Mouse (Mus musculus): ENCODE results near the gene Gh. TPM values are rescaled to one million over a fixed set of nuclear protein-coding genes. Genes with fewer than 3 reads are reported as not detected.
"Not testable (repeated sequence)": the region's sequence is repeated elsewhere in the genome, so short reads cannot be mapped to it uniquely, and the experiment has no call there.

Gh gene
- polyA plus RNA-seq (2015; fragmentation: Nextera tagmentation; extraction: Ambion mirVana) = not detected in 2 replicates

- no peaks in the 10 kb centered on the region for H3K9me3 ChIP-seq
- H3K4me1 ChIP-seq (replicated peaks) = no peaks in the 10 kb centered on the region
- H3K27ac ChIP-seq (replicated peaks) = no peak within 1 kb of the TSS
- 84% methylated on average over 9 of the region's 9 CpGs for WGBS
- no peak within 1 kb of the TSS for H3K9ac ChIP-seq
- H3K4me2 ChIP-seq = no peak within 1 kb of the TSS
- no peaks in the 10 kb centered on the region for H3K36me3 ChIP-seq
- ATAC-seq (ENCODE audit: low FRiP score, low read depth) = no peak
- no peak within 1 kb of the TSS for H3K4me3 ChIP-seq
- H3K27me3 ChIP-seq = no peaks in the 10 kb centered on the region
Observed at GRCm38 (mm10) chr11:106301765-106302164, at the start of gene Gh. Gh (minus strand) TSS chr11:106301865.

DNA sequence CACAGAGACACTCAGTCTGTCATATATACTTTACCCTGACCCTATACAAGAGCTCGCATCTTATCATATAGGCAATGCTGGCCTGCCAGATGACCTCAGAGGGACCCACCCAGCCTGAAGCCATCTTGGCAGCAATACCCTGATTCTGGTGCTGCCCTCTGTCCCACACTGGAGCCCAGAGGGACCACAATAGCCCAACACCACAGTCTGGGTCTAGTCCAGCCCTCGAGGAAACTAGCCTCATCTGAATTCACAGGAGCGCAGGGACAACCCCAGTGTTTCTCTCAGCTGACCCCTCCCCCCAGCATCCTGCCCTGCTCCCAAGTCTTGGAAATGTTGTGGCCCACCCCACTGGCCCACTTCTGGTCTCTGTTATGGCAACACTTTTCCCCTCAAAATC lies 49.6 kb upstream of the Gh start:
- ATAC-seq (ENCODE audit: low FRiP score, low read depth) = no peak
- Histone ChIP-seq H3K27me3 (no peaks in the 10 kb centered on the region), H3K9ac (no peak overlapping the region), H3K9me3 (no peaks in the 10 kb centered on the region), H3K4me2 (no peak overlapping the region), H3K4me1 (replicated peaks) (no peaks in the 10 kb centered on the region), H3K36me3 (no peaks in the 10 kb centered on the region), H3K27ac (replicated peaks) (no peak overlapping the region), H3K4me3 (no peak overlapping the region)
- WGBS = 68% methylated on average over 3 of the region's 3 CpGs

DNA sequence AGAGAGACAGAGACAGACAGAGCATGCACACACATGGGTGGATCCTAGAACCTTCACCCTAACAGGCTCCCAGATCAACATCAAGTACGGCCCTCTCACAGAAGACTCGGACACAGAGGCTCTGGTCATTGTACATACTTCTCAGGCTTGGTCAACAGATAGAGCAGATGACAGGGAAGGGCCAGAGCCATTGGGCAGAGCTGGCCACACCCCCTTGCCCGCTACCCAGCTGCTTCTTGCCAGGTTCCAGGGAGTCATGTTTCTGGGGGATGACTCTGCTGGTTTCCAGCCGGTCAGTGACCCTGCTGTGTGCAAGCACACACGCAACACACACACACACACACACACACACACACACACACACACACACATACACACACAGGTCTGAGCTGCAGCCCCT lies 49.2 kb upstream of the Gh start:
- Histone ChIP-seq H3K4me2 (no peak overlapping the region), H3K4me1 (replicated peaks) (no peaks in the 10 kb centered on the region), H3K27me3 (no peaks in the 10 kb centered on the region), H3K4me3 (no peak overlapping the region), H3K36me3 (no peaks in the 10 kb centered on the region), H3K27ac (replicated peaks) (no peak overlapping the region), H3K9ac (no peak overlapping the region), H3K9me3 (no peaks in the 10 kb centered on the region)
- WGBS = 55% methylated on average over 5 of the region's 5 CpGs
- ATAC-seq (ENCODE audit: low FRiP score, low read depth) = no peak

DNA sequence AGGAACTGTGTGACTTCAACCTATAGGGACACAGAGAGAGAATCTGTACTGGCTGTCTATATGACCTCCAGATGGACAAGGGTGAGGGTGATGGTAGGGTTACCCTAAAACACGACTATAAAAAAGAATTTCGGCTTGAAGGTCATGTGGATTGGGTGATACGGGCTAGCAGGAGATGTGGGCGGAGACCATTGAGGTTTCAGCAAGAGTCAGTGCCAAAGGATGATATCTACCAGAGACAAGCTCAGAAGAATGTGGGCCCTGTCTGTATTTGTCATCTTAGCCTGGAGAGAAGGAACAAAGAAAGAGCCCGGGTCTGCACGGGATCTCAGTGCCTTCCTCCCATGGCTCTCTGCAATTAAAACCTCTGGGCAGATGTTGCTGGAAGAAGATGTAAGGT lies 48.1 kb upstream of the Gh start:
- H3K9ac ChIP-seq = no peak overlapping the region
- H3K9me3 ChIP-seq = no peaks in the 10 kb centered on the region

DNA sequence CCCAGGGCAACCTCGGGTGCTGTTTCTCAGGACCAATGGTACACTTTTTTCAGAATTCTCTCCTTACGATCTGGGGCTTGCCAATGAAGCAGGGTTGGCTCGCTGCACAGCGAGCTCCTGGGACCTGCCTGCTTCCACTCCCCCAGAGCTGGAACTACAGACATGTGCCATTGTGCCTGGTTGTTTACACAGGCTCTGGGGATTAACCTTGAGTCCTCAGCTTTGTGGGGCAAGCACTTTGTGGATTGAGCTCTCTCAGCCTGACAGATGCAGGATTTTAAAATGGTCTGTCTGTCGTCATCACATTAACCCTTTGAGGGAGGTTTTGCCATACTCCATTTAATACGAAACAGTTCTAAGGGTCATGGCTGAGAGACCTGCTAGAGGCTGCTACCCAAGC lies 43.2 kb upstream of the Gh start:
- ATAC-seq (ENCODE audit: low FRiP score, low read depth) = no peak
- 59% methylated on average over 6 of the region's 6 CpGs for WGBS
- Histone ChIP-seq H3K4me1 (replicated peaks) (no peaks in the 10 kb centered on the region), H3K4me2 (no peak overlapping the region), H3K27ac (replicated peaks) (no peak overlapping the region), H3K4me3 (no peak overlapping the region), H3K9me3 (no peaks in the 10 kb centered on the region), H3K27me3 (no peaks in the 10 kb centered on the region), H3K9ac (no peak overlapping the region), H3K36me3 (no peaks in the 10 kb centered on the region)

More for the DNA sequence above, 48.1 kb upstream of the Gh start:
- ATAC-seq (ENCODE audit: low FRiP score, low read depth) = no peak
- H3K27ac ChIP-seq (replicated peaks) = no peak overlapping the region
- no peak overlapping the region for H3K4me2 ChIP-seq
- 88% methylated on average over 6 of the region's 6 CpGs for WGBS
- H3K4me1 ChIP-seq (replicated peaks) = no peaks in the 10 kb centered on the region
- H3K4me3 ChIP-seq = no peak overlapping the region
- H3K27me3 ChIP-seq = no peaks in the 10 kb centered on the region
- no peaks in the 10 kb centered on the region for H3K36me3 ChIP-seq

DNA sequence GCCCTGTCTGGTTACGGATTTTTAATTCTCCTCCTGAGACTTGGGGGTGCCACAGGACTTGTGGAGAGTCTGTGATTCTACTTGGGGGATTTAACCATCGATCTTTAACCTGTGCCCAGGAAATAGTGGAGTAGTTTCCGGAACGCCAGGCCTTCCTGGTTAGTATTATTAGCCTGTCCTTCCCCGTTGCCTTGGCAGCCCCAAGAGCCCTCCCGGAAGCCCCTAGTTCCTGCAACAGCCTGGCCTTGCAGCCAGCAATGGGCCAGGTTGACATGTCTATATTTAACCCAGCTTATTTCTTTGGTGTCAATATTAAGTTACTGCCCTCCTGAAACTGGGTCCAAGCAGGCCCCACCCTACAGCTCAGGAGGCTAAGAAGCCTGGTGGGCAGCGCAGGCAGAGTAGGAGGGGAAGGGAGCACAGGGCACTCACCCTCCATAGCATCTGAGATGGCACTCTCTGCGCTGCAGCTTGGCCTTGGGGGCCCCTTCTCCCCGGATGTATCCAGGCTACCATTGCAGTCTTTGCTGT lies 39.4 kb upstream of the Gh start:
- no peak overlapping the region for H3K4me2 ChIP-seq
- WGBS = 85% methylated on average over 9 of the region's 9 CpGs
- H3K27me3 ChIP-seq = no peaks in the 10 kb centered on the region
- no peak for ATAC-seq (ENCODE audit: low FRiP score, low read depth)
- no peak overlapping the region for H3K4me3 ChIP-seq
- no peak overlapping the region for H3K9ac ChIP-seq
- H3K4me1 ChIP-seq (replicated peaks) = no peaks in the 10 kb centered on the region
- no peaks in the 10 kb centered on the region for H3K36me3 ChIP-seq
- no peaks in the 10 kb centered on the region for H3K9me3 ChIP-seq
- no peak overlapping the region for H3K27ac ChIP-seq (replicated peaks)

- WGBS = 84% methylated on average over 4 of the region's 4 CpGs
- H3K4me3 ChIP-seq; H3K4me1 ChIP-seq (replicated peaks); H3K27ac ChIP-seq (replicated peaks); H3K4me2 ChIP-seq; H3K36me3 ChIP-seq; H3K27me3 ChIP-seq; H3K9ac ChIP-seq; ATAC-seq (ENCODE audit: low FRiP score, low read depth); H3K9me3 ChIP-seq: not testable (repeated sequence)
Observed at GRCm38 (mm10) chr11:106339323-106339722, 37.7 kb upstream of the Gh start.

GRCm38 (mm10) chr11:106338870-106339269 lies 37.2 kb upstream of the Gh start:
- WGBS = 80% methylated on average over 7 of the region's 7 CpGs
- Histone ChIP-seq H3K4me1 (replicated peaks) (no peaks in the 10 kb centered on the region), H3K9me3 (no peaks in the 10 kb centered on the region), H3K27ac (replicated peaks) (no peak overlapping the region), H3K4me3 (no peak overlapping the region), H3K9ac (no peak overlapping the region), H3K4me2 (no peak overlapping the region), H3K36me3 (no peaks in the 10 kb centered on the region), H3K27me3 (no peaks in the 10 kb centered on the region)
- ATAC-seq (ENCODE audit: low FRiP score, low read depth) = no peak

GRCm38 (mm10) chr11:106338029-106338428 lies 36.4 kb upstream of the Gh start:
- 83% methylated on average over 5 of the region's 5 CpGs for WGBS
- no peaks in the 10 kb centered on the region for H3K9me3 ChIP-seq
- no peak overlapping the region for H3K27ac ChIP-seq (replicated peaks)
- H3K27me3 ChIP-seq = no peaks in the 10 kb centered on the region
- no peak overlapping the region for H3K4me3 ChIP-seq
- no peak overlapping the region for H3K4me2 ChIP-seq
- H3K36me3 ChIP-seq = no peaks in the 10 kb centered on the region
- ATAC-seq (ENCODE audit: low FRiP score, low read depth) = no peak
- H3K9ac ChIP-seq = no peak overlapping the region
- no peaks in the 10 kb centered on the region for H3K4me1 ChIP-seq (replicated peaks)

DNA sequence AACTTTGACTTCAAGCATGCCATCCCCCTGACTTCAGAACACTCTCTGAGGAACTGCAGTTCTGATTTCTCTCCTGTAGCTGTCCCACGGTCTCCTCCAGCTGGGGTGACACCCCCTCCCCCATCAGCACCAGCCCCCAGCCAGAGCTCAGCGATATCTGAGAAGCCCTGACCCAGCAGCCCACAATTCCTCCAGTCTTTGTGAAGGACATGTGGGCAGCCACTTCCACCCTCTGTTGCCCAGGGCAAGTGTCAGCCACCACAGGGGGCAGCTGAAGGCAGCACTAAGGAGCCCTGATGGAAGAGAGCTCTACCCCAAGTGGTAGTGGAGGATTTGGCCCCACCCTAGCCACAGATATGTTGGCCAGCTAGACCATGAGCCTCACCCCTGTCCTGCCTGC lies 32.4 kb upstream of the Gh start:
- no peaks in the 10 kb centered on the region for H3K27me3 ChIP-seq
- H3K9ac ChIP-seq = no peak overlapping the region
- no peak overlapping the region for H3K27ac ChIP-seq (replicated peaks)
- no peaks in the 10 kb centered on the region for H3K4me1 ChIP-seq (replicated peaks)
- no peaks in the 10 kb centered on the region for H3K9me3 ChIP-seq
- H3K36me3 ChIP-seq = no peaks in the 10 kb centered on the region
- 16% methylated on average over 2 of the region's 2 CpGs for WGBS
- no peak overlapping the region for H3K4me3 ChIP-seq
- no peak overlapping the region for H3K4me2 ChIP-seq
- no peak for ATAC-seq (ENCODE audit: low FRiP score, low read depth)

DNA sequence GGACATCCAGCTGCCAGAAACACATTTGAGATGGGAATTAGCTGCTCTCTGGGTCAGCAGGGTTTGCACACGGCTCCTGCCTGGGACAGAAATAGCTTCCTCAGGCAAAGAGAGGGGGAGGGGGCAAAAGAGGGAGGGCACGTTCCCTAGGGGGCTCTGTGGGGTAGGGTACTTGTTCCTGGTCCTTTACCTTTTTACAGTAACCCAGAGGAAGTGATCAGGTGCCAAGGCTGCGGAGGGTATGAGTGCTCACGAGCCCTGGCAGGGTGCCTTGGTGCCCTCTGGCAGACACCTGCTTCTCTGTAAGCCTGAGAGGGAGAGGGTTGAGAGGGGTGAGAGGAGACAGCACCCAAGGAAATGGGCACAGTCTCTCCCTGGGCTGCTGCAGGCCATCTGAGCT lies 30.8 kb upstream of the Gh start:
- Histone ChIP-seq H3K4me1 (replicated peaks) (no peaks in the 10 kb centered on the region), H3K4me3 (no peak overlapping the region), H3K4me2 (no peak overlapping the region), H3K27ac (replicated peaks) (no peak overlapping the region), H3K9me3 (no peaks in the 10 kb centered on the region), H3K27me3 (no peaks in the 10 kb centered on the region), H3K36me3 (no peaks in the 10 kb centered on the region), H3K9ac (no peak overlapping the region)
- 44% methylated on average over 4 of the region's 4 CpGs for WGBS
- no peak for ATAC-seq (ENCODE audit: low FRiP score, low read depth)

DNA sequence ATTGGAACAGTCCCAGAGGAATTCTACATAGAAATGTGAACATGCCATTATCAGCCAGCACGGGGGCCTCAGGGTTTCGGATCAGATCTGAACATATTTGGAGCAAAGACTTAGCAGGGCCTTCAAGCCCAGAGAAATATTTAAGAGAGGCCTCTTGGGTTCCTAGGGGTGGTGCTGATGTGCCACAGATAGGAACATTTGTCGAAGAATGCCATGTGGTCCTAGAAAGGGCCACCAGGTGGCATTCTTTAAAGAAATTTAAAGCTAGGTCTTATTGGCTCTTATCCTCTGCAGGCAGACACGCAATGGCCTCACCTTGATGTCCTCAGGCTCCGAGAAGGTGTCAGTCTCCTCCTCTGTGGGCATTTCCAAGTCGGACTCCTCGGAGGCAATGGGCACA lies 28.0 kb upstream of the Gh start:
- ATAC-seq (ENCODE audit: low FRiP score, low read depth) = no peak
- Histone ChIP-seq H3K4me2 (no peak overlapping the region), H3K27ac (replicated peaks) (no peak overlapping the region), H3K36me3 (no peaks in the 10 kb centered on the region), H3K4me3 (no peak overlapping the region), H3K9me3 (no peaks in the 10 kb centered on the region), H3K9ac (no peak overlapping the region), H3K4me1 (replicated peaks) (no peaks in the 10 kb centered on the region), H3K27me3 (no peaks in the 10 kb centered on the region)
- WGBS = 73% methylated on average over 7 of the region's 7 CpGs

DNA sequence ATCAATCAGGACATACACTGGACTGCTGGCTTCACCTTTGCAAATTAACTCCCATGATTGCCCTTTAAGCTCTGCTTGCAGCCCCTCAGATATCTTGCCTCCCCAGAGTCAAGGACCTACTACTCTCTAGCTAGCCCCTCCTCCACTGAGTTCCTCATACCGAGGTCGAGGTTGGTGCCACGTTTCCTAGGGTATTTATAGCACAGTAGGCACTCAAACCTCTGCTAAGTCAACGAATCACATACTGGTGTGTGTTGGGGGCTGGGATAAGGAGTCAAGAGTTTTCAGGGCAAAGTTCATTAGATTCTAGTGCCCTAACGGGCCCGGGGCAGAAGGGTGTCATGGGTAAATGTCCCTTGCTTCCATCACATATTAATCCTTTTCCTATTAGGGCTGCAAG lies 27.5 kb upstream of the Gh start:
- no peak for ATAC-seq (ENCODE audit: low FRiP score, low read depth)
- no peaks in the 10 kb centered on the region for H3K4me1 ChIP-seq (replicated peaks)
- H3K4me3 ChIP-seq = no peak overlapping the region
- no peaks in the 10 kb centered on the region for H3K27me3 ChIP-seq
- H3K27ac ChIP-seq (replicated peaks) = no peak overlapping the region
- no peak overlapping the region for H3K9ac ChIP-seq
- no peaks in the 10 kb centered on the region for H3K9me3 ChIP-seq
- no peak overlapping the region for H3K4me2 ChIP-seq
- H3K36me3 ChIP-seq = no peaks in the 10 kb centered on the region
- 78% methylated on average over 6 of the region's 6 CpGs for WGBS

Data from hindbrain, embryonic 15.5 days (tissue).